Mouse (Mus musculus) forebrain, embryonic 14.5 days (tissue): Measurements from ENCODE around the gene Gm11115. TPM values are rescaled to one million over a fixed set of nuclear protein-coding genes. Genes with fewer than 3 reads are reported as not detected.

Experiments used
- ATAC-seq: fragments of 200-750 bp; cut with Nextera tagmentation; 2 replicates; pipeline ENCODE4 v1.8.0; 2017; ENCODE audit warnings: mild to moderate bottlenecking, moderate library complexity
- DNase-seq: peaks from one replicate; pipeline ENCODE4 v3.0.0-alpha.2; 2015; ENCODE audit warnings: low spot score
- H3K27ac ChIP-seq: fragments of 300-500 bp; sonication (generic); 2 replicates; pipeline ENCODE4 v1.5.1; 2014; ENCODE audit warnings: low read depth, mild to moderate bottlenecking, control low read depth, low read length, moderate library complexity
- H3K27me3 ChIP-seq: fragments of 300-500 bp; sonication (generic); replicated peaks from 2 replicates; pipeline ENCODE4 v1.6.1; 2014; ENCODE audit warnings: low read length, control low read depth, mixed read lengths; ENCODE audit not compliant: control insufficient read depth, insufficient read depth
- H3K36me3 ChIP-seq: fragments of 300-500 bp; sonication (generic); 2 replicates; pipeline ENCODE4 v1.6.1; 2014; ENCODE audit warnings: low read length, control low read depth; ENCODE audit not compliant: control insufficient read depth, insufficient read depth
- H3K4me1 ChIP-seq: fragments of 300-500 bp; sonication (generic); 2 replicates; pipeline ENCODE4 v1.6.1; 2014; ENCODE audit warnings: antibody characterized with exemption, low read length, control low read depth; ENCODE audit not compliant: control insufficient read depth, insufficient read depth
- H3K4me2 ChIP-seq: fragments of 300-500 bp; sonication (generic); 2 replicates; pipeline ENCODE4 v1.6.1; 2014; ENCODE audit warnings: mild to moderate bottlenecking, control low read depth, low read length
- H3K4me3 ChIP-seq: fragments of 300-500 bp; sonication (generic); 2 replicates; pipeline ENCODE4 v1.5.1; 2014; ENCODE audit warnings: low read depth, low read length, control low read depth
- H3K9ac ChIP-seq: fragments of 300-500 bp; sonication (generic); 2 replicates; pipeline ENCODE4 v1.6.1; 2014; ENCODE audit warnings: mild to moderate bottlenecking, low read length, control low read depth, moderate library complexity
- H3K9me3 ChIP-seq: fragments of 300-500 bp; sonication (generic); replicated peaks from 2 replicates; pipeline ENCODE4 v1.6.1; 2016; ENCODE audit warnings: low read length, control low read depth, mixed read lengths; ENCODE audit not compliant: control insufficient read depth
- WGBS: fragments of 180-500 bp; shearing (Covaris S2); extraction: QIAGEN DNeasy Blood & Tissue Kit; methylation state at CpG from one replicate; pipeline ENCODE4 v1.1.7; 2014; 5-methylcytosine and 5-hydroxymethylcytosine counted together
- polyA plus RNA-seq: library from polyadenylated mRNA; unstranded; fragments of >200 nt; fragmentation: Nextera tagmentation; extraction: Ambion mirVana; gene quantifications from 2 replicates; pipeline ENCODE4 v1.2.1, GENCODE M21; 2014

Gene Gm11115
- polyA plus RNA-seq, result not detected in 2 replicates

GRCm38 (mm10) chr5:88153999-88154398, at the start of gene Gm11115:
Gene Gm11115, minus strand, starts transcription at chr5:88154099.
- no peak within 1 kb of the TSS for H3K9ac ChIP-seq
- H3K4me1 ChIP-seq, result no peaks in the 10 kb centered on the region
- no peak within 1 kb of the TSS for H3K4me2 ChIP-seq
- no peaks in the 10 kb centered on the region for H3K9me3 ChIP-seq
- no peaks in the 10 kb centered on the region for H3K36me3 ChIP-seq
- DNase-seq (no peak), ATAC-seq (no peak)
- no peaks in the 10 kb centered on the region for H3K27me3 ChIP-seq
- no peak within 1 kb of the TSS for H3K4me3 ChIP-seq
- no peak within 1 kb of the TSS for H3K27ac ChIP-seq

GRCm38 (mm10) chr5:88111430-88111829, 42.5 kb downstream of the Gm11115 start, which contains the start of gene Gm11116:
Gene Gm11116, minus strand, starts transcription at chr5:88111530.
- no peak within 1 kb of the TSS for H3K9ac ChIP-seq
- no peak for ATAC-seq

More at GRCm38 (mm10) chr5:88111430-88111829, 42.5 kb downstream of the Gm11115 start, which contains the start of gene Gm11116:
- Histone ChIP-seq H3K27me3 (no peaks in the 10 kb centered on the region), H3K9me3 (no peaks in the 10 kb centered on the region), H3K4me1 (no peaks in the 10 kb centered on the region), H3K4me2 (no peak within 1 kb of the TSS), H3K36me3 (no peaks in the 10 kb centered on the region), H3K27ac (no peak within 1 kb of the TSS), H3K4me3 (no peak within 1 kb of the TSS)
- no peak for DNase-seq
- WGBS, result 81% methylated on average over 1 of the region's 1 CpGs

Other genes starting within 250 kb of the Gm11115 start
- gene Csn3, start 228.5 kb downstream of the Gm11115 start, polyA plus RNA-seq, result not detected in 2 replicates
- not detected in 2 replicates for gene 2310003L06Rik, start 184.6 kb downstream of the Gm11115 start, polyA plus RNA-seq
- gene Gm28434, start 184.6 kb downstream of the Gm11115 start, polyA plus RNA-seq, result not detected in 2 replicates
- gene Cabs1, start 174.7 kb downstream of the Gm11115 start, polyA plus RNA-seq, result not detected in 2 replicates
- gene Smr3a, start 151.6 kb downstream of the Gm11115 start, polyA plus RNA-seq, result 0.49 TPM in 1 of 2 replicates, not detected in the other
- gene Smr2, start 67.5 kb downstream of the Gm11115 start, polyA plus RNA-seq, result not detected in 2 replicates
- gene Gm11116, start 42.6 kb downstream of the Gm11115 start, polyA plus RNA-seq, result not detected in 2 replicates
- not detected in 2 replicates for gene Gm7714, start 114.8 kb upstream of the Gm11115 start, polyA plus RNA-seq
- gene Prol1, start 163.2 kb upstream of the Gm11115 start, polyA plus RNA-seq, result not detected in 2 replicates
- gene Amtn, start 222.0 kb upstream of the Gm11115 start, polyA plus RNA-seq, result not detected in 2 replicates